Mouse (Mus musculus) heart, postnatal 0 days (tissue): ENCODE data around the gene Fgf13. TPM values are rescaled to one million over a fixed set of nuclear protein-coding genes. Genes with fewer than 3 reads are reported as not detected.

Source experiments
- ATAC-seq: fragments of 200-750 bp; cut with Nextera tagmentation; 2 replicates; pipeline ENCODE4 v1.8.0; 2017; ENCODE audit warnings: low read depth, moderate number of reproducible peaks, moderate library complexity; ENCODE audit not compliant: insufficient read depth
- DNase-seq: peaks from one replicate; pipeline ENCODE4 v3.0.0-alpha.2; 2016; ENCODE audit warnings: low spot score
- H3K27ac ChIP-seq: fragments of 300-500 bp; sonication (generic); 2 replicates; pipeline ENCODE4 v1.5.1; 2014; ENCODE audit warnings: low read depth, mild to moderate bottlenecking
- H3K27me3 ChIP-seq: fragments of 300-500 bp; sonication (generic); 2 replicates; pipeline ENCODE4 v1.6.1; 2014; ENCODE audit warnings: low read length, mixed read lengths; ENCODE audit not compliant: control insufficient read depth, insufficient read depth
- H3K36me3 ChIP-seq: fragments of 300-500 bp; sonication (generic); replicated peaks from 2 replicates; pipeline ENCODE4 v1.6.1; 2014; ENCODE audit warnings: low read length, mixed read lengths; ENCODE audit not compliant: control insufficient read depth, insufficient read depth
- H3K4me1 ChIP-seq: fragments of 300-500 bp; sonication (generic); 2 replicates; pipeline ENCODE4 v1.6.1; 2014; ENCODE audit warnings: antibody characterized with exemption; ENCODE audit not compliant: control insufficient read depth, insufficient read depth
- H3K4me2 ChIP-seq: fragments of 300-500 bp; sonication (generic); 2 replicates; pipeline ENCODE4 v1.6.1; 2014; ENCODE audit warnings: low read depth, mild to moderate bottlenecking, low read length, moderate library complexity
- H3K4me3 ChIP-seq: fragments of 300-500 bp; sonication (generic); 2 replicates; pipeline ENCODE4 v1.5.1; 2014; ENCODE audit warnings: low read depth, low read length
- H3K9ac ChIP-seq: fragments of 300-500 bp; sonication (generic); replicated peaks from 2 replicates; pipeline ENCODE4 v1.6.1; 2014; ENCODE audit warnings: low read depth, low read length, mixed read lengths
- H3K9me3 ChIP-seq: fragments of 300-500 bp; sonication (generic); replicated peaks from 2 replicates; pipeline ENCODE4 v1.6.1; 2016; ENCODE audit warnings: low read length; ENCODE audit not compliant: control insufficient read depth
- CTCF ChIP-seq: IDR thresholded peaks from 2 replicates; pipeline ENCODE4 v1.5.1; 2016; ENCODE audit warnings: antibody characterized with exemption, control low read depth, low read depth
- EP300 ChIP-seq: IDR thresholded peaks from 2 replicates; pipeline ENCODE4 v1.6.1; 2016; ENCODE audit warnings: antibody characterized with exemption, low read depth
- WGBS: fragments of 180-500 bp; shearing (Covaris S2); extraction: QIAGEN DNeasy Blood & Tissue Kit; methylation state at CpG from one replicate; pipeline ENCODE4 v1.1.7; 2014; 5-methylcytosine and 5-hydroxymethylcytosine counted together
- polyA plus RNA-seq: library from polyadenylated mRNA; unstranded; fragments of >200 nt; fragmentation: Nextera tagmentation; extraction: Ambion mirVana; gene quantifications from 2 replicates; pipeline ENCODE4 v1.2.1, GENCODE M21; 2015
- total RNA-seq: library from RNA; depleted of rRNA; stranded (reverse); fragments of >200 nt; gene quantifications from 2 replicates; pipeline ENCODE4 v1.2.3, GENCODE M21; 2014; ENCODE audit warnings: low replicate concordance

Gene Fgf13
- total and polyA plus RNA-seq, 2 experiments from 2014 or later, result 35.5 to 88.7 TPM

DNA sequence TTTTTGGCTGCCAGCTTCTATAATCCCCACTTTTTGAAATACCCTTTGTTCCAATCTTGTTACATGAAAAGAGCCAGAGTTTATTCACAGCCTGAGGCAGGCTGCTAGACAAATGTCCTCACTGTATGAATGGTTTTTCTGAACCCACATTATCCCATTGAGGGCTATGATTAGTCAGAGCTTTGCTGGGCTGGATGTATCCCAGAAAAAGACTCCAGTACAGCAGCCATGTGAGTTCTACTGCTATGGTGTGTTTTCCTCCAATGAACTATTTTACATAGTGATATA lies 326.5 kb downstream of the Fgf13 start:
- Histone ChIP-seq H3K27ac (no peak overlapping the region), H3K4me3 (no peak overlapping the region), H3K9ac (no peak overlapping the region), H3K36me3 (no peaks in the 10 kb centered on the region), H3K4me1 (no peaks in the 10 kb centered on the region), H3K4me2 (no peak overlapping the region), H3K9me3 (no peaks in the 10 kb centered on the region), H3K27me3 (no peaks in the 10 kb centered on the region)
- DNase-seq (no peak), ATAC-seq (no peak)
- TF ChIP-seq CTCF, result no peak
- TF ChIP-seq EP300, result no peak

DNA sequence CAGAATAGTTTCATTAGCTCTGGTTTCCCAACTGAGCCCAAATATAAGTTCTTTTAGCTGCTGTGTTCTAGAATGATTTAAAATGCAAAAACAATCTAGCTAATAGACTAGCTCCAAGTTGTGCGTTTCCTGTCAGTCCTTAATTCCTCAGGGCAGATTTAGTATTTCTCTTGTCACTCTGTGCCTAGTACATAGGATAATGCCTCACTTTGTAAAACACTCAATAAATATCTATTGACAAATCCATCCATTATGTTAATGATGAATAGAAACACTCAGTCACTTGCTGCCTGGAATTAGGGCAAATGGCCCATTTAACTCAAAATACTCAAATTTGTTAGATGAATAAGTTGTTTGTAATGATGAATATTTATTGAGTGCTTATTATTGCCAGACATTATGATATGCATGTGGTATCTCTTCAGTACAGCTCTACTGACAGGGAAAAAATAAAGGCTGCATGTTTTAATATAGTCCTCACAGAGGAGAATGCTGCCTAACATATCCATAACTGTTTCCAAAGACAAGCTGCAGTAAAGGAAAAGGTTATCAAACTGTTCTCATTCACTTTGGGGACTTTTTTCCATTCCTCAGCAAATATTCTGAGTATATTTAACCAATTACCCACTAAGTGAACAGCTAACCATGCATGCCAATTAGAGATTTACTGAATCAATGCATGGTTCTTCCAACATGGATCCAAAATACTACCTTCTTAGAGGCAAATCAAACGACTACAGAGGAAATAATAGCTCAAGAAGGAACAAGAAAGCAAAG lies 327.0 kb downstream of the Fgf13 start:
- TF ChIP-seq CTCF (no peak), EP300 (no peak)
- Histone ChIP-seq H3K4me2 (no peak overlapping the region), H3K9me3 (no peaks in the 10 kb centered on the region), H3K4me3 (no peak overlapping the region), H3K27ac (no peak overlapping the region), H3K9ac (no peak overlapping the region), H3K36me3 (no peaks in the 10 kb centered on the region), H3K4me1 (no peaks in the 10 kb centered on the region), H3K27me3 (no peaks in the 10 kb centered on the region)
- 68% methylated on average over 2 of the region's 2 CpGs for WGBS
- DNase-seq, result no peak
- no peak for ATAC-seq

DNA sequence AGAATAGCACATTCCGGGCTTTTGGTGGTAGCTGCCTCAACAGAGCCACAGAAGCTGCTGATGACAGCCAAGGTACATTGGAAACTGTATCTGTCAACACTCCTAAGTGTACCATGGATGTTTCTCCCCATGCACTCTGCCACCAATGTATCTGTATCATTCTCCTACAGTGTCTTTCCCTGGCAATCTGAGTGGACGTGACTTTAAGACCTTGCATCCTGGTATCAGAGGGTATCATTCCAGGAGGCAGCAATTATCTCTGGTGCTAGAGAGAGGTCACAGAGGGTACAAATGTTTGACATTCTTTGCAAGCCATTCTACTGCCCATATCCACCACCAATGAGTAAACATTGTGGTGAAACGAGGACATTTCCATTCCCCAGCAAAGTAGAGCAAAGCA lies 347.2 kb downstream of the Fgf13 start:
- H3K4me2 ChIP-seq, result no peak overlapping the region
- H3K4me1 ChIP-seq, result no peaks in the 10 kb centered on the region
- ATAC-seq (peak; percentile 96), DNase-seq (peak; percentile 80)
- TF ChIP-seq EP300 (peak; percentile 91), CTCF (no peak)
- H3K9me3 ChIP-seq, result no peaks in the 10 kb centered on the region
- no peaks in the 10 kb centered on the region for H3K36me3 ChIP-seq
- no peak overlapping the region for H3K9ac ChIP-seq
- no peak overlapping the region for H3K4me3 ChIP-seq
- H3K27me3 ChIP-seq, result no peaks in the 10 kb centered on the region
- peak overlapping the region; percentile 43 for H3K27ac ChIP-seq
- 14% methylated on average over 3 of the region's 3 CpGs for WGBS

DNA sequence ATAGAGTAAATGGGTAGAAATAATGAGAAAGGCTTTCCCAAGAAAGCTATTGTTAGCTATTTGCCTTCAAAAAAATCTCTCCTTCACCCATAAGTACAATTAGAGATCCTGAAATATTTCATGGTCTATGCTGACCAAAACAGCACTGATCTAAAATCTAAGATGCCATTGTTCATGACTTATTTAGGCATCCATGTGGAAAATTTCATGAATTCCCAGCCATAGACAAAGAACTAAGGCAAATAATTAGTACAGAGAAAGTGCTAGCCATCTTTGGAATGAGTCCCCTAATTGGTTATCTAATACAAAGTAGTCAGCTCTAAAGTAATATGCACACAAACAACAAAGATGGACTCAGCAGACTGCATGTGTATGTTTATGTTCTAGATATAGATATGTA lies 366.7 kb downstream of the Fgf13 start:
- no peak overlapping the region for H3K9ac ChIP-seq
- no peak for TF ChIP-seq CTCF
- no peak for TF ChIP-seq EP300
- H3K36me3 ChIP-seq, result no peaks in the 10 kb centered on the region
- H3K27me3 ChIP-seq, result no peaks in the 10 kb centered on the region
- H3K4me1 ChIP-seq, result no peaks in the 10 kb centered on the region
- H3K4me3 ChIP-seq, result no peak overlapping the region
- H3K9me3 ChIP-seq, result no peaks in the 10 kb centered on the region
- no peak for ATAC-seq
- H3K27ac ChIP-seq, result no peak overlapping the region
- no peak overlapping the region for H3K4me2 ChIP-seq
- DNase-seq, result no peak

GRCm38 (mm10) chrX:59194149-59194548 lies 373.7 kb downstream of the Fgf13 start:
- H3K36me3 ChIP-seq, result no peaks in the 10 kb centered on the region
- WGBS, result 64% methylated on average over 4 of the region's 4 CpGs
- H3K9ac ChIP-seq, result no peak overlapping the region
- TF ChIP-seq CTCF, result peak; percentile 25; the same call in 1 of the 2 replicates
- no peak for TF ChIP-seq EP300
- no peaks in the 10 kb centered on the region for H3K9me3 ChIP-seq
- no peaks in the 10 kb centered on the region for H3K4me1 ChIP-seq
- DNase-seq, result no peak
- H3K4me3 ChIP-seq, result no peak overlapping the region
- H3K27ac ChIP-seq, result no peak overlapping the region
- no peak overlapping the region for H3K4me2 ChIP-seq
- H3K27me3 ChIP-seq, result no peaks in the 10 kb centered on the region
- ATAC-seq, result no peak

- ATAC-seq (no peak), DNase-seq (no peak)
- H3K36me3 ChIP-seq, result no peaks in the 10 kb centered on the region
- no peak overlapping the region for H3K4me2 ChIP-seq
- H3K4me1 ChIP-seq, result no peaks in the 10 kb centered on the region
- H3K27ac ChIP-seq, result no peak overlapping the region
- H3K27me3 ChIP-seq, result no peaks in the 10 kb centered on the region
- H3K9me3 ChIP-seq, result no peaks in the 10 kb centered on the region
- 39% methylated on average over 4 of the region's 4 CpGs for WGBS
- no peak overlapping the region for H3K4me3 ChIP-seq
- TF ChIP-seq EP300, result no peak
- TF ChIP-seq CTCF, result no peak
- no peak overlapping the region for H3K9ac ChIP-seq
Measured at GRCm38 (mm10) chrX:59186922-59187321, 380.9 kb downstream of the Fgf13 start.
